Mouse (Mus musculus): ENCODE measurements at regions not wholly inside any gene's neighbourhood (a gene's known extent, or its start where the extent isn't known, plus 50 kb on each side); places are given as distances from the start of the nearest gene placed in this dataset.

DNA sequence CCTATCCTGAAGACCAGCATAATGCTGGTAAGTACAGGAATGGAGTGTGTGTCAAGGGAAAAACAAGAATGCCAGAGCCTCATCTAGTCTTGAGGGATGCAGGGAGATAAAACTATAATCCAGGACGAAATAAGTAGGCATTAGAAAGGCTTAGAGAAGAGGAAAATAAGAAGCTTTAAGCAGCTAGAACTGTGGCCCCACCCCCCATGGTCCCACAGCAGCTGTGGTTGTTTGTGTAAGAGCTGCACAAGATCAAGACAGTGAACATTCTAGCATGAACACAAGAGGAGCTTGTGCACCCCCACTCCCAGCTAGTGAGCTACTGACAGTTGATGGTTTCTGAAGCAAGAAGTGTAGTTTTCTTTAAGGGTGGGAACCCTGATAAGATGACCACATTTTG, 315.9 kb downstream of the Tmem135 start:
- H3K4me3 ChIP-seq (ENCODE audit: low read depth, low read length): no peak overlapping the region
- H3K9ac ChIP-seq (ENCODE audit: low read length): no peak overlapping the region
- no peaks in the 10 kb centered on the region for H3K27me3 ChIP-seq (ENCODE audit: control insufficient read depth, insufficient read depth, low read length)
- ATAC-seq (ENCODE audit: low FRiP score, low TSS enrichment) (no peak), DNase-seq (ENCODE audit: low spot score) (no peak)
- H3K9me3 ChIP-seq (ENCODE audit: control insufficient read depth, low read length): no peaks in the 10 kb centered on the region
- no peak for TF ChIP-seq CTCF (IDR thresholded peaks at IDR 0.05; ENCODE audit: low read depth)
- no peak for TF ChIP-seq EP300 (optimal IDR thresholded peaks at IDR 0.05)
- WGBS: 50% methylated on average over 1 of the region's 1 CpGs
- H3K36me3 ChIP-seq (ENCODE audit: control insufficient read depth, insufficient read depth, low read length): no peaks in the 10 kb centered on the region
- H3K27ac ChIP-seq (replicated peaks): no peak overlapping the region
- H3K4me2 ChIP-seq (replicated peaks; ENCODE audit: low read depth): no peak overlapping the region
- H3K4me1 ChIP-seq (replicated peaks; ENCODE audit: control insufficient read depth, insufficient read depth): no peaks in the 10 kb centered on the region

DNA sequence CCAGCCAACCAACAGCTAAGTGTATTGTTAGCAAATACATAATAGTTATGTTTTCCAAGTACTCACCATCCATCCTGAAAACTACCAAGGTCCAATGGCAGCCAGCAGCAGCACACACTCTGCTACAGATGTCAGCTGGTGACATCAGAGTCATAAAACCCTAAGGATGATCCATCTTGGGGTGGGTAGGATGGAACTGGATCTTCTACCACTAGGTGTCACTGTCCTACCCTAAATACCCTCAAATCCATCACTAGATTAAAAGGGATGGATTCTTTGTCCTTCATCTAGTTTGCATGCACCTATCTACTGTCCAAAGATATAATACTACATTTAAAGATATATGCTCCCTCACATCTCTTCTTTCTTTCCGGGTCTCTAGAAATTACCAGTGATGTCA, 317.7 kb downstream of the Tmem135 start:
- H3K27me3 ChIP-seq (ENCODE audit: control insufficient read depth, insufficient read depth, low read length): no peaks in the 10 kb centered on the region
- TF ChIP-seq EP300 (optimal IDR thresholded peaks at IDR 0.05): no peak
- peak; percentile 80 for TF ChIP-seq CTCF (IDR thresholded peaks at IDR 0.05; ENCODE audit: low read depth)
- no peak overlapping the region for H3K4me3 ChIP-seq (ENCODE audit: low read depth, low read length)
- H3K36me3 ChIP-seq (ENCODE audit: control insufficient read depth, insufficient read depth, low read length): no peaks in the 10 kb centered on the region
- no peak overlapping the region for H3K4me2 ChIP-seq (replicated peaks; ENCODE audit: low read depth)
- DNase-seq (ENCODE audit: low spot score) (no peak), ATAC-seq (ENCODE audit: low FRiP score, low TSS enrichment) (no peak)
- no peaks in the 10 kb centered on the region for H3K4me1 ChIP-seq (replicated peaks; ENCODE audit: control insufficient read depth, insufficient read depth)
- H3K9me3 ChIP-seq (ENCODE audit: control insufficient read depth, low read length): no peaks in the 10 kb centered on the region
- 81% methylated on average over 1 of the region's 1 CpGs for WGBS
- no peak overlapping the region for H3K9ac ChIP-seq (ENCODE audit: low read length)
- no peak overlapping the region for H3K27ac ChIP-seq (replicated peaks)

DNA sequence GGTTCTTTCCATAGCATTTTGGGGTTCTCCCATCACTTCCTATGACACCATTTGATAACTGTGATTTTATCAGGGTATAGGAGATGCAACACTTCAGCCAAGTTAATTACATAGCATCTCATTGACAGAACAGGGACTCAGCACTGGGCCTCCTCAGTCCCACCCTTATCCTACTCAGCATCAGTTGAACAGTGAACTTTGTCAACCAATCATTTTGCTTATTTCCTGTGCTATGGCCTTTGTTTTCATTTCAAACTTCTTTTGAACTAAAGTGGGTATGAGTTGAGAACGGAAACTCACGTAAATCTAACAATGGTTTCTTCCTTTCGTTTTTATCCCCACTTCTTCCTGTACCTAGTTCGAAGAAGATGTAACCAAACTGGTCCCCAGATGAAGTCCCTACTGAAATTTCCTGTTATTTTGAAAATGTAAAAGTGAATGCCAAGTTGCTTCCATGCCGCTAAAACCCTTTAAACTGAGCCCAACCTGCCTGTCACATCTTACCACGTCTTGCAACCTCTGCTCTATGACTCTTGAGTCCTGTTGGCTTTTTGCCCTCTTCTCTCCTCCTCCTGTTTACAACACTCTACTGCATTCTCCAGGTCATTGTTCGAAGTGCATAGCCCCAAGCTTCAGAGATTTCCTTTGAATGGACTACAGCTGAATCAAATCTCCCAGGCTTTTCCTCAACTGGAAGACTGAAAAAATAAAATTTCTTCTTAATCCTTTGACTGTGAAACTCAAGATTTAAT, 329.9 kb downstream of the Tmem135 start:
- no peak overlapping the region for H3K4me2 ChIP-seq (replicated peaks; ENCODE audit: low read depth)
- H3K4me1 ChIP-seq (replicated peaks; ENCODE audit: control insufficient read depth, insufficient read depth): no peaks in the 10 kb centered on the region
- no peak for TF ChIP-seq CTCF (IDR thresholded peaks at IDR 0.05; ENCODE audit: low read depth)
- TF ChIP-seq EP300 (optimal IDR thresholded peaks at IDR 0.05): no peak
- no peak overlapping the region for H3K27ac ChIP-seq (replicated peaks)
- no peak overlapping the region for H3K4me3 ChIP-seq (ENCODE audit: low read depth, low read length)
- H3K27me3 ChIP-seq (ENCODE audit: control insufficient read depth, insufficient read depth, low read length): no peaks in the 10 kb centered on the region
- ATAC-seq (ENCODE audit: low FRiP score, low TSS enrichment) (no peak), DNase-seq (ENCODE audit: low spot score) (no peak)
- 74% methylated on average over 7 of the region's 7 CpGs for WGBS
- H3K36me3 ChIP-seq (ENCODE audit: control insufficient read depth, insufficient read depth, low read length): no peaks in the 10 kb centered on the region
- no peaks in the 10 kb centered on the region for H3K9me3 ChIP-seq (ENCODE audit: control insufficient read depth, low read length)
- H3K9ac ChIP-seq (ENCODE audit: low read length): no peak overlapping the region

DNA sequence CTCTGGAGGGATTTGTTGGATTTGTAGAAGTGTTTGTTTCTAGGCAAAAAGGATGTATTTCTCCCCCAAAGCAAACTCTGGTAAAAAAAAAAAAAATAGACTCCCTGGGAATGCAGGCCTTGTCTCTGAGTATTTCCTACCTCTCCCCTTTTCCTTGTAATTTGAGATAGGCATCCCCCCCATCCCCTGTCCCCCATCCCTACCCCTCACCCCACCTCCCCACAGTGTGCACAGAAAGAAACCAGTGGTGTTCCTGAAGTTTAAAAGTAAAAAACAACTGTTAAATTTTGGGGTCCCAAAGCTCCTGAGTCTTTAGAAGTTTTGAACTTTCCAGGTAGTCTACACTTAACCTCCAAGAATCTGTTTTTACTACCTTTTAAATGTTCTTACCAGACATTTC, 334.0 kb downstream of the Tmem135 start:
- Histone ChIP-seq H3K9me3 (ENCODE audit: control insufficient read depth, low read length) (no peaks in the 10 kb centered on the region), H3K27me3 (ENCODE audit: control insufficient read depth, insufficient read depth, low read length) (no peaks in the 10 kb centered on the region), H3K4me1 (replicated peaks; ENCODE audit: control insufficient read depth, insufficient read depth) (no peaks in the 10 kb centered on the region), H3K27ac (replicated peaks) (no peak overlapping the region), H3K9ac (ENCODE audit: low read length) (no peak overlapping the region), H3K36me3 (ENCODE audit: control insufficient read depth, insufficient read depth, low read length) (no peaks in the 10 kb centered on the region), H3K4me3 (ENCODE audit: low read depth, low read length) (no peak overlapping the region), H3K4me2 (replicated peaks; ENCODE audit: low read depth) (no peak overlapping the region)
- DNase-seq (ENCODE audit: low spot score) (no peak), ATAC-seq (ENCODE audit: low FRiP score, low TSS enrichment) (no peak)
- TF ChIP-seq EP300 (optimal IDR thresholded peaks at IDR 0.05): no peak
- TF ChIP-seq CTCF (IDR thresholded peaks at IDR 0.05; ENCODE audit: low read depth): no peak

DNA sequence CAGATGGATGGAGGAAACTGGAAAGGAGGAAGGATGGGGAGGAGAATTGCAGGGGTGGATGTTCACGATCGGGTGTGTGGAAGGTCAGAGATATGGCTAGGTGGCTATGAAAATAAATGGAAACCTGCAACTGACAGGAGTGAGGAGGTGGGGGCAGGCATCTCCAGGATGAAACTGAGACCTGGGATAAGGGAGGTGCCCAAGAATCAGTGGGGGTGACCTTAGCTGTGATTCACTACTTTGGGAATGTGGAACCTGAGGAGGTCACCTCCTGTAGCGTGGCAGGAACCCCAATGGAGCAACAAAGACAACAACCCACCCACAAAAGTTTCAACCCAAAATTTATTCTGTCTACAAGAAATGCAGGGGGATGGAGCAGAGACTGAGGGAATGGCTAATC, 339.6 kb downstream of the Tmem135 start:
- no peaks in the 10 kb centered on the region for H3K27me3 ChIP-seq (ENCODE audit: control insufficient read depth, insufficient read depth, low read length)
- H3K4me2 ChIP-seq (replicated peaks; ENCODE audit: low read depth): no peak overlapping the region
- no peak overlapping the region for H3K4me3 ChIP-seq (ENCODE audit: low read depth, low read length)
- ATAC-seq (ENCODE audit: low FRiP score, low TSS enrichment) (no peak), DNase-seq (ENCODE audit: low spot score) (no peak)
- H3K4me1 ChIP-seq (replicated peaks; ENCODE audit: control insufficient read depth, insufficient read depth): no peaks in the 10 kb centered on the region
- no peak overlapping the region for H3K9ac ChIP-seq (ENCODE audit: low read length)
- WGBS: 84% methylated on average over 3 of the region's 3 CpGs
- TF ChIP-seq CTCF (IDR thresholded peaks at IDR 0.05; ENCODE audit: low read depth): no peak
- TF ChIP-seq EP300 (optimal IDR thresholded peaks at IDR 0.05): no peak
- H3K9me3 ChIP-seq (ENCODE audit: control insufficient read depth, low read length): no peaks in the 10 kb centered on the region
- H3K27ac ChIP-seq (replicated peaks): no peak overlapping the region
- no peaks in the 10 kb centered on the region for H3K36me3 ChIP-seq (ENCODE audit: control insufficient read depth, insufficient read depth, low read length)

- DNase-seq (ENCODE audit: low spot score) (no peak), ATAC-seq (ENCODE audit: low FRiP score, low TSS enrichment) (no peak)
- Histone ChIP-seq H3K9ac (ENCODE audit: low read length) (no peak overlapping the region), H3K4me3 (ENCODE audit: low read depth, low read length) (no peak overlapping the region), H3K27me3 (ENCODE audit: control insufficient read depth, insufficient read depth, low read length) (no peaks in the 10 kb centered on the region), H3K4me2 (replicated peaks; ENCODE audit: low read depth) (no peak overlapping the region), H3K27ac (replicated peaks) (no peak overlapping the region), H3K36me3 (ENCODE audit: control insufficient read depth, insufficient read depth, low read length) (no peaks in the 10 kb centered on the region), H3K9me3 (ENCODE audit: control insufficient read depth, low read length) (no peaks in the 10 kb centered on the region), H3K4me1 (replicated peaks; ENCODE audit: control insufficient read depth, insufficient read depth) (no peaks in the 10 kb centered on the region)
- WGBS: 46% methylated on average over 10 of the region's 10 CpGs
- TF ChIP-seq EP300 (optimal IDR thresholded peaks at IDR 0.05) (no peak), CTCF (IDR thresholded peaks at IDR 0.05; ENCODE audit: low read depth) (no peak)
Observed at GRCm38 (mm10) chr7:89063630-89064029, 340.4 kb downstream of the Tmem135 start.

Measured in stomach, postnatal 0 days (tissue).